Mouse (Mus musculus) stomach, embryonic 14.5 days (tissue): ENCODE results near the gene Xab2. TPM values are rescaled to one million over a fixed set of nuclear protein-coding genes. Genes with fewer than 3 reads are reported as not detected.

Experiments used
- ATAC-seq: fragments of 200-750 bp; cut with Nextera tagmentation; 2 replicates; pipeline ENCODE4 v1.8.0; 2017; ENCODE audit warnings: low read depth, moderate TSS enrichment; ENCODE audit not compliant: insufficient number of reproducible peaks, insufficient read depth, low FRiP score
- H3K27ac ChIP-seq: fragments of 300-500 bp; sonication (generic); 2 replicates; pipeline ENCODE4 v1.5.1; 2014; ENCODE audit warnings: mild to moderate bottlenecking, low read length, moderate library complexity, mixed read lengths
- H3K27me3 ChIP-seq: fragments of 300-500 bp; sonication (generic); 2 replicates; pipeline ENCODE4 v1.6.1; 2014; ENCODE audit warnings: low read length, control low read depth, mixed read lengths; ENCODE audit not compliant: control insufficient read depth, insufficient read depth
- H3K36me3 ChIP-seq: fragments of 300-500 bp; sonication (generic); 2 replicates; pipeline ENCODE4 v1.6.1; 2014; ENCODE audit warnings: mild to moderate bottlenecking, control low read depth, low read length, moderate library complexity, mixed read lengths; ENCODE audit not compliant: control insufficient read depth, insufficient read depth
- H3K4me1 ChIP-seq: fragments of 300-500 bp; sonication (generic); 2 replicates; pipeline ENCODE4 v1.6.1; 2014; ENCODE audit warnings: low read length, control low read depth, mixed read lengths; ENCODE audit not compliant: control insufficient read depth, insufficient read depth
- H3K4me2 ChIP-seq: fragments of 300-500 bp; sonication (generic); replicated peaks from 2 replicates; pipeline ENCODE4 v1.6.1; 2014; ENCODE audit warnings: low read depth, low read length, control low read depth
- H3K4me3 ChIP-seq: fragments of 300-500 bp; sonication (generic); 2 replicates; pipeline ENCODE4 v1.5.1; 2014; ENCODE audit warnings: low read depth, low read length, control low read depth
- H3K9ac ChIP-seq: fragments of 300-500 bp; sonication (generic); replicated peaks from 2 replicates; pipeline ENCODE4 v1.6.1; 2014; ENCODE audit warnings: low read depth, mild to moderate bottlenecking, control low read depth, low read length, moderate library complexity, mixed read lengths
- H3K9me3 ChIP-seq: fragments of 300-500 bp; sonication (generic); 2 replicates; pipeline ENCODE4 v1.6.1; 2016; ENCODE audit warnings: low read depth, low read length, control low read depth; ENCODE audit not compliant: control insufficient read depth
- WGBS: fragments of 180-500 bp; shearing (Covaris S2); extraction: QIAGEN DNeasy Blood & Tissue Kit; methylation state at CpG from one replicate; pipeline ENCODE4 v1.1.7; 2014; 5-methylcytosine and 5-hydroxymethylcytosine counted together
- polyA plus RNA-seq: library from polyadenylated mRNA; unstranded; fragments of >200 nt; fragmentation: Nextera tagmentation; extraction: Ambion mirVana; gene quantifications from 2 replicates; pipeline ENCODE4 v1.2.1, GENCODE M21; 2014

Gene Xab2
- 49.7 and 53.9 TPM in 2 replicates for polyA plus RNA-seq

GRCm38 (mm10) chr8:3621199-3621970 is at the start of gene Xab2, which contains the start of gene Pet100:
Gene Xab2, minus strand, starts transcription at chr8:3621316.
Gene Pet100, plus strand, starts transcription at chr8:3621548.
- no peaks in the 10 kb centered on the region for H3K9me3 ChIP-seq
- under 1% methylated on average over 37 of the region's 37 CpGs for WGBS
- no peaks in the 10 kb centered on the region for H3K27me3 ChIP-seq
- H3K27ac ChIP-seq: no peak within 1 kb of the TSS
- peak within 1 kb of the TSS; percentile 72 for H3K9ac ChIP-seq
- peak within 1 kb of the TSS; percentile 89 for H3K4me2 ChIP-seq
- peak; percentile 99 for ATAC-seq
- H3K36me3 ChIP-seq: peaks cover 17% of the 10 kb centered on the region
- H3K4me1 ChIP-seq: peaks cover 12% of the 10 kb centered on the region
- peak within 1 kb of the TSS; percentile 83 for H3K4me3 ChIP-seq

- Histone ChIP-seq H3K9ac (no peak overlapping the region), H3K4me1 (no peaks in the 10 kb centered on the region), H3K36me3 (no peaks in the 10 kb centered on the region), H3K27ac (no peak overlapping the region), H3K4me2 (no peak overlapping the region), H3K4me3 (no peak overlapping the region), H3K27me3 (no peaks in the 10 kb centered on the region), H3K9me3 (no peaks in the 10 kb centered on the region)
- 77% methylated on average over 2 of the region's 2 CpGs for WGBS
- ATAC-seq: no peak
Measured at GRCm38 (mm10) chr8:3670388-3670787, 49.3 kb upstream of the Xab2 start.

GRCm38 (mm10) chr8:3665507-3665906 is 44.4 kb upstream of the Xab2 start, which contains the start of gene Mcemp1:
Gene Mcemp1, plus strand, starts transcription at chr8:3665754.
- no peaks in the 10 kb centered on the region for H3K4me1 ChIP-seq
- no peaks in the 10 kb centered on the region for H3K9me3 ChIP-seq
- WGBS: 69% methylated on average over 6 of the region's 6 CpGs
- no peak for ATAC-seq
- H3K36me3 ChIP-seq: no peaks in the 10 kb centered on the region
- H3K27me3 ChIP-seq: no peaks in the 10 kb centered on the region
- H3K27ac ChIP-seq: no peak within 1 kb of the TSS
- H3K4me2 ChIP-seq: no peak within 1 kb of the TSS
- no peak within 1 kb of the TSS for H3K9ac ChIP-seq
- no peak within 1 kb of the TSS for H3K4me3 ChIP-seq

GRCm38 (mm10) chr8:3664405-3664804 is 43.3 kb upstream of the Xab2 start:
- Histone ChIP-seq H3K4me3 (no peak overlapping the region), H3K36me3 (no peaks in the 10 kb centered on the region)
- ATAC-seq: no peak

GRCm38 (mm10) chr8:3660889-3661288 is 39.8 kb upstream of the Xab2 start:
- Histone ChIP-seq H3K27ac (no peak overlapping the region), H3K4me3 (no peak overlapping the region), H3K4me2 (no peak overlapping the region), H3K27me3 (no peaks in the 10 kb centered on the region), H3K4me1 (no peaks in the 10 kb centered on the region), H3K9me3 (no peaks in the 10 kb centered on the region), H3K36me3 (no peaks in the 10 kb centered on the region), H3K9ac (no peak overlapping the region)
- 78% methylated on average over 8 of the region's 8 CpGs for WGBS
- ATAC-seq: no peak

More at GRCm38 (mm10) chr8:3664405-3664804, 43.3 kb upstream of the Xab2 start:
- no peak overlapping the region for H3K27ac ChIP-seq
- H3K4me2 ChIP-seq: no peak overlapping the region
- H3K9me3 ChIP-seq: no peaks in the 10 kb centered on the region
- H3K27me3 ChIP-seq: no peaks in the 10 kb centered on the region
- no peak overlapping the region for H3K9ac ChIP-seq
- WGBS: 62% methylated on average over 5 of the region's 5 CpGs
- H3K4me1 ChIP-seq: no peaks in the 10 kb centered on the region

GRCm38 (mm10) chr8:3656725-3657381 is 35.7 kb upstream of the Xab2 start:
- Histone ChIP-seq H3K4me3 (no peak overlapping the region), H3K4me1 (no peaks in the 10 kb centered on the region), H3K27me3 (no peaks in the 10 kb centered on the region), H3K36me3 (no peaks in the 10 kb centered on the region), H3K27ac (no peak overlapping the region), H3K9ac (no peak overlapping the region), H3K9me3 (no peaks in the 10 kb centered on the region), H3K4me2 (no peak overlapping the region)
- WGBS: 27% methylated on average over 7 of the region's 7 CpGs
- no peak; the same call in 1 of the 2 replicates for ATAC-seq

- Histone ChIP-seq H3K27ac (no peak within 1 kb of the TSS), H3K9me3 (no peaks in the 10 kb centered on the region), H3K9ac (no peak within 1 kb of the TSS), H3K4me2 (no peak within 1 kb of the TSS), H3K36me3 (no peaks in the 10 kb centered on the region), H3K27me3 (no peaks in the 10 kb centered on the region), H3K4me1 (no peaks in the 10 kb centered on the region), H3K4me3 (no peak within 1 kb of the TSS)
- no peak for ATAC-seq
- 66% methylated on average over 3 of the region's 3 CpGs for WGBS
Measured at GRCm38 (mm10) chr8:3655526-3655925, 34.4 kb upstream of the Xab2 start, which contains the start of gene Retn. Gene Retn, plus strand, starts transcription at chr8:3655770.

- WGBS: 68% methylated on average over 11 of the region's 11 CpGs
- Histone ChIP-seq H3K36me3 (no peaks in the 10 kb centered on the region), H3K4me1 (no peaks in the 10 kb centered on the region), H3K9ac (no peak overlapping the region), H3K27me3 (no peaks in the 10 kb centered on the region), H3K9me3 (no peaks in the 10 kb centered on the region), H3K27ac (no peak overlapping the region), H3K4me2 (no peak overlapping the region), H3K4me3 (no peak overlapping the region)
- ATAC-seq: no peak
Measured at GRCm38 (mm10) chr8:3654726-3655508, 33.8 kb upstream of the Xab2 start.
